Mouse (Mus musculus) liver, embryonic 11.5 days (tissue): Measurements from ENCODE around the gene Krtap26-1. TPM values are rescaled to one million over a fixed set of nuclear protein-coding genes. Genes with fewer than 3 reads are reported as not detected.

Experiments used
- ATAC-seq: fragments of 200-750 bp; cut with Nextera tagmentation; replicated peaks from 2 replicates; pipeline ENCODE4 v1.8.0; 2017; ENCODE audit warnings: moderate number of reproducible peaks, mild to moderate bottlenecking, moderate TSS enrichment, moderate library complexity; ENCODE audit not compliant: low FRiP score
- DNase-seq: peaks from one replicate; pipeline ENCODE4 v3.0.0-alpha.2; 2017; ENCODE audit warnings: low spot score
- H3K27ac ChIP-seq: fragments of 300-500 bp; sonication (generic); 2 replicates; pipeline ENCODE4 v1.5.1; 2014; ENCODE audit warnings: mild to moderate bottlenecking, low read depth, low read length, control low read depth
- H3K27me3 ChIP-seq: fragments of 300-500 bp; sonication (generic); replicated peaks from 2 replicates; pipeline ENCODE4 v1.6.1; 2014; ENCODE audit warnings: low read length, mixed read lengths; ENCODE audit not compliant: control insufficient read depth, insufficient read depth
- H3K36me3 ChIP-seq: fragments of 300-500 bp; sonication (generic); 2 replicates; pipeline ENCODE4 v1.6.1; 2014; ENCODE audit warnings: mild to moderate bottlenecking, low read length, moderate library complexity, mixed read lengths; ENCODE audit not compliant: control insufficient read depth, insufficient read depth
- H3K4me1 ChIP-seq: fragments of 300-500 bp; sonication (generic); replicated peaks from 2 replicates; pipeline ENCODE4 v1.6.1; 2014; ENCODE audit warnings: low read length, mixed read lengths; ENCODE audit not compliant: control insufficient read depth, insufficient read depth
- H3K4me2 ChIP-seq: fragments of 300-500 bp; sonication (generic); 2 replicates; pipeline ENCODE4 v1.6.1; 2014; ENCODE audit warnings: mild to moderate bottlenecking, control low read depth, moderate library complexity
- H3K4me3 ChIP-seq: fragments of 300-500 bp; sonication (generic); 2 replicates; pipeline ENCODE4 v1.5.1; 2014; ENCODE audit warnings: low read depth, low read length, control low read depth
- H3K9ac ChIP-seq: fragments of 300-500 bp; sonication (generic); 2 replicates; pipeline ENCODE4 v1.6.1; 2014; ENCODE audit warnings: low read depth, low read length, control low read depth
- H3K9me3 ChIP-seq: fragments of 300-500 bp; sonication (generic); 2 replicates; pipeline ENCODE4 v1.6.1; 2016; ENCODE audit warnings: low read length, inconsistent platforms, mixed read lengths; ENCODE audit not compliant: control insufficient read depth
- WGBS: fragments of 180-500 bp; shearing (Covaris S2); extraction: QIAGEN DNeasy Blood & Tissue Kit; methylation state at CpG from one replicate; pipeline ENCODE4 v1.1.7; 2014; 5-methylcytosine and 5-hydroxymethylcytosine counted together
- polyA plus RNA-seq: library from polyadenylated mRNA; unstranded; fragments of >200 nt; fragmentation: Nextera tagmentation; extraction: Ambion mirVana; gene quantifications from 2 replicates; pipeline ENCODE4 v1.2.1, GENCODE M21; 2014

Gene Krtap26-1
- not detected in 2 replicates for polyA plus RNA-seq

DNA sequence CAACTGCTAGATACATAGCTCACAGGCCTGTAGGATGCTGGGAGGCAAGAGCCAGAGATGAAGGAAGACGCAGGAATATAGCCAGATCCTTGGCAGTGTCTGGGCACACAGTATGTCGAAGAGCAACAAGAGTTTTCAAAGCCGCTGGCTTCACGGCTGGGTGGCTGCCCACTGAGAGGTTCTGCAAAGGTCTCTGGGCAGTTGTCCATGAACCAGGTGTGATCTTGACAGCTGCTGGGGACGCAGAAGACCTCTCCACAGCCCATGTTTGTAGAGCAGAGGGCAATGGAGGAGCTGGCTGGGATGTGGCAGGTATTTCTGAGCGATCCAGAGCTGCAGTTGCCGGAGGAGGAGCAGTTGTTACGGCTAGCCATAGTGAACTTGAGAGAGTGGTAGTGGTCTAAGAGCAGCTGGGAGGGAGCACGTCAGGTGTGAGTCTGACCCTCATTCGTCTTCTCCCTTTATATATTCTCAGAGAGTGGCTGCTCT, at the start of gene Krtap26-1:
TSS of gene Krtap26-1 (minus strand) at position 439 of the 489 bp plus-strand sequence.
- DNase-seq (no peak), ATAC-seq (no peak; the same call in 1 of the 2 replicates)
- Histone ChIP-seq H3K27ac (no peak within 1 kb of the TSS), H3K9me3 (no peaks in the 10 kb centered on the region), H3K36me3 (no peaks in the 10 kb centered on the region), H3K27me3 (no peaks in the 10 kb centered on the region), H3K4me1 (no peaks in the 10 kb centered on the region), H3K9ac (no peak within 1 kb of the TSS), H3K4me3 (no peak within 1 kb of the TSS), H3K4me2 (no peak within 1 kb of the TSS)
- 84% methylated on average over 10 of the region's 10 CpGs for WGBS

DNA sequence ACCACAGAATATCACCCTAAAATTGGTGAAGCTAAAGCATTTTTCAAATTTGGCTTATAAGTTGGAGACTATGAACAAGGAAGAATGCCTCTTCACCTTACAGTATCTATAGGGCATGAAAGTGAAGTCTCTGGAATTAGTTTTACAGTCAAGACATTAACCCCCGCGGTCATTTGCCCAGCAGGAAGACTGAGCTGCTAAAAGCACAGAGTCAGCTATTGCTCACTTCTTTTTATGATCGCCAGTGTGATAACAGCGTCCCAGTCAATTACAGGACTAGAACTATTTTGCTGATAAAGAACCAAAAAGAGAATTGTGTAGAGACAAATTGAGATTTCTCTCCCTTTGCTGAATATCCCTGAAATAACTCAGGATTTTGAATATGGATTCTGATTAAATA, 48.7 kb upstream of the Krtap26-1 start:
- no peaks in the 10 kb centered on the region for H3K9me3 ChIP-seq
- no peak overlapping the region for H3K4me2 ChIP-seq
- no peaks in the 10 kb centered on the region for H3K27me3 ChIP-seq
- no peak overlapping the region for H3K27ac ChIP-seq
- no peak overlapping the region for H3K9ac ChIP-seq
- H3K36me3 ChIP-seq = no peaks in the 10 kb centered on the region
- no peak overlapping the region for H3K4me3 ChIP-seq
- 78% methylated on average over 4 of the region's 4 CpGs for WGBS
- H3K4me1 ChIP-seq = no peaks in the 10 kb centered on the region
- DNase-seq (no peak), ATAC-seq (no peak)

DNA sequence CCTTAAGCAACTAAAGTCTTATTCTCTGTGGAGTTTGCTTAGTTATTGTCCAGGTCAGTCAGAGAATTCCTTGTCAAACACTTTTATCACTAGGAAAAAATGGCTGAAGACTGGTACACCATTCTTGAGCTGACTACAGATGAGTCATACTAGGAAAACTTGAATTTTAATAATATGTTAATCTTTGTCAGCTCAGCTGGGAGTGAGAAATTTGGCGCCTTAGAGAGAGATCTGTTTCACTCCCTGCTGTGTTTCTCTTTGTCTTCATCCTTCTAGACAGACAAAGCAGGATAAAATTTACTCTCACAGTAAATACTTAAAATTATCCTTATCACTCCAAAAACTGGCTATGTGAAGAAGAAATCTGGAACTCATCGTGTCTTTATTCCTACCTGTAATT, 33.7 kb upstream of the Krtap26-1 start:
- Histone ChIP-seq H3K27ac (no peak overlapping the region), H3K36me3 (no peaks in the 10 kb centered on the region), H3K9me3 (no peaks in the 10 kb centered on the region), H3K9ac (no peak overlapping the region), H3K4me1 (no peaks in the 10 kb centered on the region), H3K27me3 (no peaks in the 10 kb centered on the region), H3K4me3 (no peak overlapping the region), H3K4me2 (no peak overlapping the region)
- WGBS = 68% methylated on average over 2 of the region's 2 CpGs
- ATAC-seq = no peak
- no peak for DNase-seq

DNA sequence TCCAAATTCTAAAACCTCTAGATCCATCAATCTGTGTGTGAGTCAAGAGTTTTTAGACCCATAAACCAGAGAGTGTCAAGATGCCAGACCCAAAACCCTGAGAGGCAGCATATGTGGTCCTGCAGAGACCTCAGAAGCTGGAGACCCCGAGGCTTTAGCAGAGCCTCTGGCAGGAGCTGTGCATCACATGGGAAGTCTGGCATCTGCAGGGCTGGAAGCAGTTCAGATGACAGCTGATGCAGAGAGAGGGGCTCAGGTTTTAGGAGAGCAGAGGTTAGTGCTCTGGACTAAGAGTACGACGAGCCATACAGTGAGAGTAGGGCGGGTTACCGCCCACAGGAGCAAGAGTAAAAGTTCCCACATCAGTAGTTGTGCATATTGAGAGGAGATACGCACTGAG, 31.5 kb upstream of the Krtap26-1 start:
- ATAC-seq = no peak
- Histone ChIP-seq H3K27ac (no peak overlapping the region), H3K36me3 (no peaks in the 10 kb centered on the region), H3K4me2 (no peak overlapping the region), H3K4me3 (no peak overlapping the region), H3K9ac (no peak overlapping the region), H3K27me3 (no peaks in the 10 kb centered on the region), H3K4me1 (no peaks in the 10 kb centered on the region), H3K9me3 (no peaks in the 10 kb centered on the region)
- no peak for DNase-seq
- WGBS = 74% methylated on average over 6 of the region's 6 CpGs

DNA sequence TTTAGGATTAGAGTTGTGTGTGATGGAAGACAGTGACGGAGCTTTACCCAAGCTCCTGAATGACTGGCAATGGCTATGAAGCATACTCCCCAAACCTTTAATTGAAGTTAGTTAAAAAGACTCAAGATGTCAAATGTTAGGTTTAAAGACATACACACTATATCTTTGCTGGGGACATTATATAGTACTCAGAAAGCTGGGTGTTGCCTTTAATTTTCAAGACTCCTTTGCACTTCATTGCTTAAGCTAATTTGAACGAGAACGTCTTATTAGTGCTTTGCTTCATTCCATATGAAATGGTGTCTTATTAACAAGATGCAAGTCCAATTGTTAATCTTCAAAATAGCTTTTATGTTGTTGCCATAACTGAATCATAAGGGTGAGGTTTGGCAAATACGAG, 24.0 kb upstream of the Krtap26-1 start, which contains the start of gene Krtap27-1:
TSS of gene Krtap27-1 (minus strand) at position 101 of the 400 bp plus-strand sequence.
- Histone ChIP-seq H3K27me3 (no peaks in the 10 kb centered on the region), H3K36me3 (no peaks in the 10 kb centered on the region), H3K4me1 (no peaks in the 10 kb centered on the region), H3K4me2 (no peak within 1 kb of the TSS), H3K9ac (no peak within 1 kb of the TSS), H3K9me3 (no peaks in the 10 kb centered on the region), H3K27ac (no peak within 1 kb of the TSS), H3K4me3 (no peak within 1 kb of the TSS)
- no peak for DNase-seq
- ATAC-seq = no peak
- 87% methylated on average over 4 of the region's 4 CpGs for WGBS

DNA sequence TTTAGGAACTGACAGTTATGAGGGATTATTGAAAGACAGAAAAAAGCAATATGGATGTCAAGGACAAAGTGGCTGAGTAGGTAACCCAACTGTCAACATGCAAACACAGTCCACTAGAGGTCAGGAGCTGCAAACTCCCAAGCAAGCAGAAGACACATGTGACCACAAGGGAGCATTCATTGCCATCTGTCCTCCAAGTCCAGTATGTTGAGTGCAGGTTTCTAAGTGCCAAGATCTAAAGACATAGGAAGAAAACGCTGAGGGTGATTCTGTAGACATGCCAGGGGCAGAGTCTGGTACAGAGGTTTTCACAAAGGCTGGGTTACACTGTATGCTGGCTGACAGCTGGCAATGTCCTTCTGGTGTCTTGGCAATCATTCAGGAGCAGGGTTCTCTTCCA, 9.8 kb upstream of the Krtap26-1 start:
- H3K4me3 ChIP-seq = no peak overlapping the region
- no peak for ATAC-seq
- 37% methylated on average over 1 of the region's 1 CpGs for WGBS
- no peaks in the 10 kb centered on the region for H3K27me3 ChIP-seq
- DNase-seq = no peak
- no peaks in the 10 kb centered on the region for H3K4me1 ChIP-seq
- H3K4me2 ChIP-seq = no peak overlapping the region
- H3K9me3 ChIP-seq = no peaks in the 10 kb centered on the region
- no peak overlapping the region for H3K9ac ChIP-seq
- H3K36me3 ChIP-seq = no peaks in the 10 kb centered on the region
- no peak overlapping the region for H3K27ac ChIP-seq

DNA sequence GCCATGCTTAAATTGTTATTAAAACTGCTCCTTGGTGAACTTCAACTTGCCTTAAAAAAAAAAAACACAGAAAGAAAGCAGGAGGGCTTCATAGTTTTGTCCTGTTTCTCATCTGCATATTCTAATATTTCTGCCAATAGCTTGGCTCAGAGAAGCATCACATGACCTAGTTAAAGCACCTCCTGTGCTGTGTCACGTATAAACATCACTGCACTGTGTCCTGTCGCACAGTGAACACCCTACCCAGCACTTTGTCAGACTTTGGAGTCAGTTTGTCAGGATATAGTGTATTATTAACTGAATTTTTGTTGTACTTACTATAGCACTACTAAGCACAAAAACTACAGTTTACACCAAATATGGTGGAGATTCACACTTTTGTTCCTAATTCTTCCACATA, 4.4 kb upstream of the Krtap26-1 start:
- no peaks in the 10 kb centered on the region for H3K27me3 ChIP-seq
- no peak overlapping the region for H3K27ac ChIP-seq
- no peak for DNase-seq
- H3K4me3 ChIP-seq = no peak overlapping the region
- no peak overlapping the region for H3K4me2 ChIP-seq
- H3K9ac ChIP-seq = no peak overlapping the region
- no peaks in the 10 kb centered on the region for H3K36me3 ChIP-seq
- WGBS = 51% methylated on average over 2 of the region's 2 CpGs
- no peaks in the 10 kb centered on the region for H3K4me1 ChIP-seq
- no peaks in the 10 kb centered on the region for H3K9me3 ChIP-seq
- ATAC-seq = no peak

DNA sequence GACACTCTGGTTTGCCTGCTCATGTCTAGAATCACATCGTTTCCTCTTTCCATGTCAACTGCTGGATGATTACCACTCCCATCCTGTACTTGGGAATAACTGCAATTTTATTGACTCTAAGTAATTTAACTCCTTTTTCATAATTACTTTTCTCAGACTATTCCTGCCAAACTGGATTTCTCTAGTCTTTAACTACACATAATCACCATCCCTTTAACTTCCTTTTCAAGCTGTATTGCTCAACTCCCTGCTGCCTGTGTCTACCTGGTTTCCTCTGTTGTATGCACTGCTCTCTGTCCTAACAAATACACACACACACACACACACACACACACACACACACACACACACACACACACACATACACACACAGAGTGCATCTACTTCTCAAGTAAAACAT, 3.5 kb upstream of the Krtap26-1 start:
- Histone ChIP-seq H3K27ac (no peak overlapping the region), H3K9me3 (no peaks in the 10 kb centered on the region), H3K36me3 (no peaks in the 10 kb centered on the region), H3K4me1 (no peaks in the 10 kb centered on the region), H3K9ac (no peak overlapping the region), H3K4me2 (no peak overlapping the region), H3K27me3 (no peaks in the 10 kb centered on the region), H3K4me3 (no peak overlapping the region)
- DNase-seq = no peak
- ATAC-seq = no peak
- WGBS = 74% methylated on average over 1 of the region's 1 CpGs

DNA sequence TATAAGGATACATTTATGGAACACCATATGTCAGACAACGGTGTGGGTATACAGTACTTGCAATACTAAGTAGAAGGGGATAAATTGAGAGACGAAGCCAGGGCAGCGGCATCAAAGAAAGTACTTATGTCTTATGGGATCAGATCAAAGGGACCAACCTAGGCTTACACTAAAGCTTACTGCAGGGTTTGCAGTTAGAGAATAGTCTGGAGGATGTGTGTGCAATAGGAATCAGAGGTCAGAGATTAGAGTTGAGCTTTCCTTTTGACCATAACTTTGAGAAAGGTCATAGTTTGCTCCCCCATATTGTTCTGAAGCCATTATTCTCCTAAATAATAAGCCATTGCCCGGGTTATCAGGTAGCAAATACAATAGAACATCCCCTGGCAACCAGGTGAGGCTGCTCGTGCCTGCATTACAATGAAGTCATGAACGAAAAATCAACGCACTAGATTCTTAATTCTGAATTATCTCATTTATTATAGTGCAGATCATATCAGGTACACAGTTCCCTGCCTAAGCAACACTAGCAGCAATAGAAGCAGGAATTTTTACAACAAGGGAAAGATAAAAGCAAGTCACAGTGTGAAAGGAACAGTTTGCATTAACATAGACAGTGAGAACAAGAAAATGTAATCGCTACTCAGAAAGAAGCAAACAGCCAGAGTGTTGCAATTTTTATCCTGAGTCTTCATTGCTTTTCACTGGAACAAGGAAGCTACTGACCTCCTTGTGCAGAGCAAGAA, 1.1 kb downstream of the Krtap26-1 start:
- Histone ChIP-seq H3K4me1 (no peaks in the 10 kb centered on the region), H3K27me3 (no peaks in the 10 kb centered on the region), H3K4me2 (no peak overlapping the region), H3K36me3 (no peaks in the 10 kb centered on the region), H3K9ac (no peak overlapping the region), H3K4me3 (no peak overlapping the region), H3K9me3 (no peaks in the 10 kb centered on the region), H3K27ac (no peak overlapping the region)
- no peak for DNase-seq
- 81% methylated on average over 8 of the region's 8 CpGs for WGBS
- ATAC-seq = no peak
